Mouse (Mus musculus): ENCODE data around the gene Park7.

DNA sequence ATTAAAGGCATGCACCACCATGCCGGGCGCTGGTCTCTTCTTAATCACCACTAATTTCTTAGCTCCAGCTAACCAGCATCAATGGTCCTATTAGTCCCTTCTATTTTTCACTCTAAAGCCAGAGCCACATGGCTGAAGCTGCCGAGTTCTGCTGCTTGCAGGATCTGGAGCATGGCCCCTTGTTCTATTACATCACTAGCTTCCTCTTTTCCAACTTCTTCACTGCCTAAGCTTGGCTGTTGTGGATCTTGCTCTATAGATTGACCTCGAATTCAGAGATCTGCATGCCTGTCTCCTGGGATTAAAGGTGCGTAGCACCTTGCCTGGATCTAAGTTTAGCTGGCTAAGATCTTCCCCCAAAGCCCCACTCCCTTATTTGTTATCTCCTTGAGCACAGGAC lies 31.6 kb downstream of the Park7 start:
- TF ChIP-seq POLR2A (IDR thresholded peaks at IDR 0.05; ENCODE audit: control insufficient read depth in 1 of 2, insufficient read depth in 1 of 2, low read depth in 1 of 2, low read length in 2 of 2, poor library complexity in 1 of 2) = no peak
- TF ChIP-seq CTCF (IDR thresholded peaks at IDR 0.05 in 2 of 3, conservative IDR thresholded peaks at IDR 0.05 in 1 of 3; ENCODE audit: control insufficient read depth in 1 of 3, insufficient read depth in 1 of 3, low read depth in 2 of 3, low read length in 3 of 3, poor library complexity in 1 of 3, severe bottlenecking in 1 of 3) = no peak
- TF ChIP-seq HCFC1 (IDR thresholded peaks at IDR 0.05; ENCODE audit: low read depth, low read length) = no peak
